31 mouse cellular contexts compared by ENCODE assay signal in genomic region chr3:143880813-143881212, GRCm38 (mm10).
"Had no signal": no experiment of that assay in that cellular context is flagged by ENCODE, and none has a peak within 500 bp of the region (broad histone marks: within the 10 kb centered on the region; RNA-seq: fewer than 3 reads in every experiment).

No protein-coding gene starts in this region.

- H3K36me3 ChIP-seq: limb, embryonic 10.5 days; limb, embryonic 12.5 days; limb, embryonic 13.5 days; limb, embryonic 15.5 days; liver, embryonic 12.5 days; liver, embryonic 13.5 days; liver, embryonic 15.5 days; lung, embryonic 15.5 days; midbrain, embryonic 10.5 days; midbrain, embryonic 12.5 days; midbrain, embryonic 13.5 days; midbrain, embryonic 15.5 days had no signal

- H3K9me3 ChIP-seq: limb, embryonic 10.5 days; limb, embryonic 12.5 days; limb, embryonic 13.5 days; limb, embryonic 15.5 days; liver, embryonic 12.5 days; liver, embryonic 13.5 days; liver, embryonic 15.5 days; lung, embryonic 15.5 days; megakaryocyte, embryonic 14.5 days; midbrain, embryonic 10.5 days; midbrain, embryonic 12.5 days; midbrain, embryonic 13.5 days; midbrain, embryonic 15.5 days had no signal

- H3K9ac ChIP-seq: limb, embryonic 12.5 days; limb, embryonic 13.5 days; limb, embryonic 15.5 days; liver, embryonic 12.5 days; liver, embryonic 13.5 days; liver, embryonic 14.5 days; liver, embryonic 15.5 days; liver, postnatal 0 days; lung, embryonic 14.5 days; lung, embryonic 15.5 days; midbrain, embryonic 12.5 days; midbrain, embryonic 13.5 days; midbrain, embryonic 15.5 days had no signal

- H3K27ac ChIP-seq: limb, embryonic 10.5 days; limb, embryonic 12.5 days; limb, embryonic 13.5 days; limb, embryonic 15.5 days; liver, embryonic 12.5 days; liver, embryonic 13.5 days; liver, embryonic 14.5 days; liver, embryonic 15.5 days; lung, embryonic 15.5 days; macrophage; midbrain, embryonic 10.5 days; midbrain, embryonic 12.5 days; midbrain, embryonic 13.5 days; midbrain, embryonic 15.5 days had no signal

- H3K4me1 ChIP-seq: limb, embryonic 12.5 days; limb, embryonic 13.5 days; limb, embryonic 15.5 days; liver, embryonic 12.5 days; liver, embryonic 13.5 days; liver, embryonic 15.5 days; lung, embryonic 15.5 days; megakaryocyte, embryonic 14.5 days; midbrain, embryonic 10.5 days; midbrain, embryonic 12.5 days; midbrain, embryonic 13.5 days; midbrain, embryonic 15.5 days had no signal

- ATAC-seq: liver, embryonic 12.5 days; liver, postnatal 0 days; lung, postnatal 0 days; midbrain, embryonic 13.5 days; midbrain, embryonic 15.5 days; midbrain, embryonic 16.5 days had no signal

- H3K27me3 ChIP-seq: limb, embryonic 12.5 days; limb, embryonic 13.5 days; limb, embryonic 15.5 days; liver, embryonic 12.5 days; liver, embryonic 13.5 days; liver, embryonic 15.5 days; lung, embryonic 15.5 days; megakaryocyte, embryonic 14.5 days; midbrain, embryonic 12.5 days; midbrain, embryonic 13.5 days; midbrain, embryonic 15.5 days had no signal

- DNase-seq: left cerebral cortex, postnatal 4 days; liver; liver, embryonic 13.5 days; liver, postnatal 0 days; lung, adult 18-20 months; lung, adult 2 months; lung, embryonic 14.5 days; lung, postnatal 10 days; lung, postnatal 14 days; lung, postnatal 36 days; lung, postnatal 4 days; midbrain, embryonic 14.5 days had no signal

- H3K4me2 ChIP-seq: limb, embryonic 12.5 days; limb, embryonic 13.5 days; limb, embryonic 15.5 days; liver, embryonic 11.5 days; liver, embryonic 12.5 days; liver, embryonic 13.5 days; liver, embryonic 15.5 days; lung, embryonic 14.5 days; lung, embryonic 15.5 days; midbrain, embryonic 11.5 days; midbrain, embryonic 12.5 days; midbrain, embryonic 13.5 days; midbrain, embryonic 15.5 days had no signal

- H3K4me3 ChIP-seq: limb, embryonic 10.5 days; limb, embryonic 12.5 days; limb, embryonic 13.5 days; limb, embryonic 15.5 days; liver, embryonic 12.5 days; liver, embryonic 13.5 days; liver, embryonic 15.5 days; lung, embryonic 15.5 days; megakaryocyte, embryonic 14.5 days; midbrain, embryonic 10.5 days; midbrain, embryonic 12.5 days; midbrain, embryonic 13.5 days; midbrain, embryonic 15.5 days; myocyte had no signal
